Mouse (Mus musculus) forebrain, embryonic 11.5 days (tissue): ENCODE results near the gene Cox10. TPM values are rescaled to one million over a fixed set of nuclear protein-coding genes. Genes with fewer than 3 reads are reported as not detected.
A peak's percentile ranks its signal among the peaks of the same experiment; 100 is the strongest.

Experiments
- ATAC-seq: fragments of 200-750 bp; cut with Nextera tagmentation; replicated peaks from 2 replicates; pipeline ENCODE4 v1.8.0; 2017; ENCODE audit warnings: moderate TSS enrichment; ENCODE audit not compliant: low FRiP score
- DNase-seq: peaks from one replicate; pipeline ENCODE4 v3.0.0-alpha.2; 2017; ENCODE audit warnings: low spot score
- H3K27ac ChIP-seq: fragments of 300-500 bp; sonication (generic); 2 replicates; pipeline ENCODE4 v1.5.1; 2014; ENCODE audit warnings: low read depth, low read length
- H3K27me3 ChIP-seq: fragments of 300-500 bp; sonication (generic); 2 replicates; pipeline ENCODE4 v1.6.1; 2014; ENCODE audit warnings: mild to moderate bottlenecking, low read length, mixed read lengths; ENCODE audit not compliant: control insufficient read depth, insufficient read depth
- H3K36me3 ChIP-seq: fragments of 300-500 bp; sonication (generic); 2 replicates; pipeline ENCODE4 v1.6.1; 2014; ENCODE audit warnings: mild to moderate bottlenecking, low read length, moderate library complexity, mixed read lengths; ENCODE audit not compliant: control insufficient read depth, insufficient read depth
- H3K4me1 ChIP-seq: fragments of 300-500 bp; sonication (generic); replicated peaks from 2 replicates; pipeline ENCODE4 v1.6.1; 2014; ENCODE audit warnings: low read length, mixed read lengths; ENCODE audit not compliant: control insufficient read depth, insufficient read depth
- H3K4me2 ChIP-seq: fragments of 300-500 bp; sonication (generic); 2 replicates; pipeline ENCODE4 v1.6.1; 2014; ENCODE audit warnings: low read depth, mild to moderate bottlenecking, low read length, moderate library complexity, mixed read lengths; ENCODE audit not compliant: severe bottlenecking
- H3K4me3 ChIP-seq: fragments of 300-500 bp; sonication (generic); 2 replicates; pipeline ENCODE4 v1.5.1; 2014; ENCODE audit warnings: low read depth, low read length
- H3K9ac ChIP-seq: fragments of 300-500 bp; sonication (generic); 2 replicates; pipeline ENCODE4 v1.6.1; 2014; ENCODE audit warnings: low read length
- H3K9me3 ChIP-seq: fragments of 300-500 bp; sonication (generic); 2 replicates; pipeline ENCODE4 v1.6.1; 2016; ENCODE audit warnings: low read length, mixed read lengths; ENCODE audit not compliant: control insufficient read depth
- WGBS: fragments of 180-500 bp; shearing (Covaris S2); extraction: QIAGEN DNeasy Blood & Tissue Kit; methylation state at CpG from one replicate; pipeline ENCODE4 v1.1.7; 2014; 5-methylcytosine and 5-hydroxymethylcytosine counted together
- polyA plus RNA-seq: library from polyadenylated mRNA; unstranded; fragments of >200 nt; fragmentation: Nextera tagmentation; extraction: Ambion mirVana; gene quantifications from 2 replicates; pipeline ENCODE4 v1.2.1, GENCODE M21; 2014

Gene Cox10
- polyA plus RNA-seq, 1 experiment from 2014 or later = 27.9 TPM

GRCm38 (mm10) chr11:63936641-63937040, 142.6 kb downstream of the Cox10 start:
- H3K9ac ChIP-seq = no peak overlapping the region
- H3K27ac ChIP-seq = no peak overlapping the region
- H3K27me3 ChIP-seq = peaks cover 4% of the 10 kb centered on the region; the same call in 1 of the 2 replicates
- no peak for ATAC-seq
- DNase-seq = no peak
- no peaks in the 10 kb centered on the region for H3K9me3 ChIP-seq
- 22% methylated on average over 3 of the region's 3 CpGs for WGBS
- no peak overlapping the region for H3K4me3 ChIP-seq
- no peaks in the 10 kb centered on the region for H3K36me3 ChIP-seq
- no peaks in the 10 kb centered on the region for H3K4me1 ChIP-seq
- no peak overlapping the region for H3K4me2 ChIP-seq

GRCm38 (mm10) chr11:63926901-63927300, 152.4 kb downstream of the Cox10 start:
- Histone ChIP-seq H3K4me3 (no peak overlapping the region), H3K36me3 (no peaks in the 10 kb centered on the region), H3K27me3 (peaks cover 43% of the 10 kb centered on the region), H3K9me3 (no peaks in the 10 kb centered on the region), H3K4me1 (peaks cover 14% of the 10 kb centered on the region), H3K27ac (no peak overlapping the region), H3K4me2 (no peak overlapping the region), H3K9ac (no peak overlapping the region)
- DNase-seq (no peak), ATAC-seq (no peak)
- 80% methylated on average over 6 of the region's 6 CpGs for WGBS

GRCm38 (mm10) chr11:63925161-63925582, 154.1 kb downstream of the Cox10 start:
- no peak for ATAC-seq
- peaks cover 23% of the 10 kb centered on the region for H3K4me1 ChIP-seq

GRCm38 (mm10) chr11:63924286-63924930, 154.9 kb downstream of the Cox10 start:
- H3K9ac ChIP-seq = no peak overlapping the region
- no peak for ATAC-seq
- no peak overlapping the region for H3K4me3 ChIP-seq
- H3K27ac ChIP-seq = no peak overlapping the region
- H3K9me3 ChIP-seq = no peaks in the 10 kb centered on the region
- H3K4me1 ChIP-seq = peaks cover 25% of the 10 kb centered on the region
- H3K4me2 ChIP-seq = 0 out of 2 replicates have a peak overlapping the region, but pooled peaks have one; percentile 8
- WGBS = 1% methylated on average over 26 of the region's 26 CpGs
- peaks cover 63% of the 10 kb centered on the region for H3K27me3 ChIP-seq
- DNase-seq = peak; percentile 65
- H3K36me3 ChIP-seq = no peaks in the 10 kb centered on the region

More at GRCm38 (mm10) chr11:63925161-63925582, 154.1 kb downstream of the Cox10 start:
- Histone ChIP-seq H3K27ac (no peak overlapping the region), H3K27me3 (peaks cover 56% of the 10 kb centered on the region), H3K36me3 (no peaks in the 10 kb centered on the region), H3K9ac (no peak overlapping the region), H3K4me3 (peak overlapping the region; percentile 26), H3K4me2 (peak overlapping the region; percentile 46), H3K9me3 (no peaks in the 10 kb centered on the region)
- under 1% methylated on average over 31 of the region's 31 CpGs for WGBS
- DNase-seq = peak; percentile 92

- DNase-seq (peak; percentile 69), ATAC-seq (no peak)
- H3K27ac ChIP-seq = no peak overlapping the region
- H3K9ac ChIP-seq = peak overlapping the region; percentile 27; the same call in 1 of the 2 replicates
- no peaks in the 10 kb centered on the region for H3K36me3 ChIP-seq
- peak overlapping the region; percentile 25 for H3K4me3 ChIP-seq
- peak overlapping the region; percentile 49 for H3K4me2 ChIP-seq
- H3K4me1 ChIP-seq = peaks cover 33% of the 10 kb centered on the region
- under 1% methylated on average over 29 of the region's 29 CpGs for WGBS
- H3K27me3 ChIP-seq = peaks cover 72% of the 10 kb centered on the region
- no peaks in the 10 kb centered on the region for H3K9me3 ChIP-seq
These were observed 155.9 kb downstream of the Cox10 start for GRCm38 (mm10) chr11:63923386-63923785.

GRCm38 (mm10) chr11:63922091-63922621, 157.1 kb downstream of the Cox10 start, which contains the start of gene Hs3st3b1:
TSS of gene Hs3st3b1 (minus strand) at chr11:63922290.
- DNase-seq = peak; percentile 97
- under 1% methylated on average over 43 of the region's 43 CpGs for WGBS
- ATAC-seq = peak; percentile 93
- no peak within 1 kb of the TSS for H3K27ac ChIP-seq
- no peaks in the 10 kb centered on the region for H3K9me3 ChIP-seq
- peak within 1 kb of the TSS; percentile 66 for H3K9ac ChIP-seq
- no peaks in the 10 kb centered on the region for H3K36me3 ChIP-seq
- peak within 1 kb of the TSS; percentile 88 for H3K4me2 ChIP-seq
- H3K4me3 ChIP-seq = peak within 1 kb of the TSS; percentile 51
- H3K27me3 ChIP-seq = peaks cover 84% of the 10 kb centered on the region
- H3K4me1 ChIP-seq = peaks cover 33% of the 10 kb centered on the region

- Histone ChIP-seq H3K9me3 (no peaks in the 10 kb centered on the region), H3K4me3 (peak overlapping the region; percentile 51), H3K36me3 (no peaks in the 10 kb centered on the region), H3K27me3 (peaks cover 86% of the 10 kb centered on the region), H3K9ac (peak overlapping the region; percentile 66), H3K27ac (no peak overlapping the region), H3K4me1 (peaks cover 33% of the 10 kb centered on the region), H3K4me2 (peak overlapping the region; percentile 88)
- ATAC-seq (no peak), DNase-seq (peak; percentile 75)
- WGBS = under 1% methylated on average over 72 of the region's 80 CpGs
These were observed 158.0 kb downstream of the Cox10 start for GRCm38 (mm10) chr11:63921044-63921951.

- H3K4me2 ChIP-seq = peak overlapping the region; percentile 88
- H3K27me3 ChIP-seq = peaks cover 83% of the 10 kb centered on the region
- peak; percentile 92 for DNase-seq
- no peaks in the 10 kb centered on the region for H3K9me3 ChIP-seq
- H3K27ac ChIP-seq = no peak overlapping the region
- peak; percentile 60 for ATAC-seq
- peaks cover 33% of the 10 kb centered on the region for H3K4me1 ChIP-seq
- peak overlapping the region; percentile 51 for H3K4me3 ChIP-seq
- WGBS = under 1% methylated on average over 33 of the region's 33 CpGs
- H3K9ac ChIP-seq = peak overlapping the region; percentile 66
- H3K36me3 ChIP-seq = no peaks in the 10 kb centered on the region
These were observed 158.7 kb downstream of the Cox10 start for GRCm38 (mm10) chr11:63920531-63920930.
